Mouse (Mus musculus) lung, adult 2 months (tissue): ENCODE measurements around the gene Atad5. TPM values are rescaled to one million over a fixed set of nuclear protein-coding genes. Genes with fewer than 3 reads are reported as not detected.

ENCODE experiments used
- DNase-seq: peaks from one replicate; pipeline ENCODE4 v3.0.0; 2022
- H3K4me1 ChIP-seq: fragments of 200-500 bp; 2 replicates; pipeline ENCODE4 v1.6.1; 2011; ENCODE audit warnings: low read length; ENCODE audit not compliant: control insufficient read depth, insufficient read depth
- H3K4me3 ChIP-seq: fragments of 200-500 bp; replicated peaks from 2 replicates; pipeline ENCODE3; 2011; ENCODE audit warnings: low read depth, mild to moderate bottlenecking, control low read depth, low read length; ENCODE audit errors: extremely low read depth
- CTCF ChIP-seq: fragments of 200-500 bp; IDR thresholded peaks from 2 replicates; pipeline ENCODE4 v1.5.1; 2011; ENCODE audit warnings: mild to moderate bottlenecking, low read length, control low read depth; ENCODE audit not compliant: insufficient read depth
- POLR2A ChIP-seq: fragments of 200-500 bp; IDR thresholded peaks from 2 replicates; pipeline ENCODE4 v1.6.1; 2011; ENCODE audit warnings: low read depth, mild to moderate bottlenecking, control low read depth, low read length, borderline replicate concordance; ENCODE audit errors: extremely low read depth
- WGBS: fragments of 180-500 bp; shearing (Covaris S2); methylation state at CpG from one replicate; pipeline ENCODE4 v1.1.7; 2018; 5-methylcytosine and 5-hydroxymethylcytosine counted together
- polyA plus RNA-seq: library from polyadenylated mRNA; depleted of rRNA; stranded (reverse); fragments of >200 nt; gene quantifications from 2 replicates; pipeline ENCODE4 v1.2.3, GENCODE M21; 2012

Gene Atad5
- polyA plus RNA-seq, 1 experiment = 0.44 TPM

DNA sequence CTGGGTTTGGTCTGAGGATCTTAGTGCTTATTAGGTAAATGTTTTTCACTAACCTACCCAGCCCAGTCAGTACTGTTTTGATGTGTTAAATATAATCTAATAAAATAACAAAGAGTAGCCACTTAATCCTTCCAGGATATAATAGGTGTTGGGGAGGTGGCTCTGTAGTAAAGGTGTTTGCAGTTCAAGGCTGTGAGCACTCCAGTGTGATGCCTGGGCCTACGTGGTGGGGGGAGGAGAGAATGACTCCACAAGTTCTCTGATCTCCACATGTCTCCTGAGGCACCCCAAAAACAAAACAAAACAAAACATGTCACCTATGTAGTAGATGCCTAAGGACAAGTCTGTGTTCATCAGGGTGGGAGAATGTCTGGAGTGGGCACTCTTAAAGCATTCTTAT, 42.9 kb downstream of the Atad5 start:
- no peak for DNase-seq
- H3K4me1 ChIP-seq = no peaks in the 10 kb centered on the region
- no peak overlapping the region for H3K4me3 ChIP-seq
- no peak for TF ChIP-seq POLR2A
- no peak for TF ChIP-seq CTCF
- WGBS = 48% methylated on average over 1 of the region's 1 CpGs

DNA sequence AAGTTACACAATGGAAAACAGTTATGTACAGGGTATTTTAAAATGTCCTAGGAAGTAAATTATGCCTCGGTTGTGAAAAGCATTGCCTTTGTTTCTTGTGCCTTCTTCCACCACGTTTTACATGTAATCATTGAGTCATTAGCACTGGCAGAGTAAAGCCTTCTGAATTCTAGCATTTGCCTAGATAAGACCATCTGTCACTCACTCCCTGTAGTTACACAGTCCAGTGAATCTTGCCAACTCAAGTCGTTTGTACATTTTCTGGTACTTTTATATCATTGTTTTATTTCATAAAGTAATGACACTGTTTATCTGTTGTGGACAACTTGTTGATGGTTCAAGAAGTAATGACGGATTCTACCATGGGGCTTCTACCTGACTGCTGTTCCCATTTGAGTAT, 45.5 kb downstream of the Atad5 start:
- no peak for DNase-seq
- no peaks in the 10 kb centered on the region for H3K4me1 ChIP-seq
- WGBS = 59% methylated on average over 4 of the region's 4 CpGs
- no peak overlapping the region for H3K4me3 ChIP-seq
- TF ChIP-seq CTCF (no peak), POLR2A (no peak)

DNA sequence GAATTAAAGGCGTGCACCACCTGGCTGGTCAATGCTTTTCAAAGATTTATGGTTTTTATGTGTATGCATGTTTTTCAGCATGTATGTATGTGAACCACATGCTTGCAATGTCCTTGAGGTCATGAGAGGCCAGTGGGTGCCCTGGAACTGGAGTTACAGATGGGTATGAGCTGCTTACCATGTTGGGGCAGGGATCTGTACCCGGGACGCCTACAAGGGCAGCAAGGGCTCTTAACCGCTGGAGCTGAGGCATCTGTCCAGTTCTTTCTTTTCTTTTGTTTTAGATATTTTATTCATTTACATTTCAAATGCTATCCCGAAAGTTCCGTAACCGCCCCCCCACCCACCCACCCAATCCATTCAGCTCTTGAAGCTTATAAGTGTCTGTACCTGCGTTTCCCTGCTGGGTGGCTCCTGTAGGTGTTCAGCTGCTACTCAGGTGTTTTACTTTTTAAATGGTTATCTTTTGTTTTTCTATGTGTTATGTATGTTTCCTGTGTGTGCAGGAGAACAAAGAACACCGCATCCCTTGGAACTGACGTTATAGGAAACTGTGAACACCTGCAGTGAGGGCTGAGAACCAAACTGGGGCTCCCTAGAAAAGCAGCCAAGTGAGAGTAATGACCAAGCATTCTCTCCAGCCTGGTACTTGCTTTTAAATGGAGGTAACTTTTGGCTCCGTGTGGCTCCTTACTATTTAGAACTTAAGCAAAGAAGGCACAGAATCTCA, 46.9 kb downstream of the Atad5 start:
- 89% methylated on average over 11 of the region's 11 CpGs for WGBS
- TF ChIP-seq CTCF (no peak), POLR2A (no peak)
- DNase-seq = no peak
- Histone ChIP-seq H3K4me1 (no peaks in the 10 kb centered on the region), H3K4me3 (no peak overlapping the region)

DNA sequence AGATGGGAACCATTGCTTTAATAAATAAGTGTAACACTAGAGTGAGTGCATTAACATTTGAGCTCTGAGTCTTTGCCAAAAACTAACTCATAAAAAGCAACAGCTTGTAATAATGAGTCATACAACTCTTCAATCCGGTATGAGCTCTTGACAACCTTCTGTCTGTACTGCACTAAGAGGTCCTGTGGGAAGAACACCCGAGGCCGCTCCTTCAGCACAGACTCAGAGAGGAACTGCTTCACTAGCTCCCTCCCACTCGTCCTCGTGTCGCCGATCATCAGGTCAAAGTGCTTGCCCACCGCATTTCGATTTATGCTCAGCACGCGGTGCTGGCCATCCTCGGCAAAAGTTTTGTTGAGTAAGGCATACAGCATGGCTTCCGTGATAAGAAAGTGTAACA, 47.6 kb downstream of the Atad5 start:
- H3K4me1 ChIP-seq = peaks cover 2% of the 10 kb centered on the region; the same call in 1 of the 2 replicates
- 79% methylated on average over 13 of the region's 13 CpGs for WGBS
- H3K4me3 ChIP-seq = no peak overlapping the region
- no peak for DNase-seq
- no peak for TF ChIP-seq CTCF
- TF ChIP-seq POLR2A = no peak

DNA sequence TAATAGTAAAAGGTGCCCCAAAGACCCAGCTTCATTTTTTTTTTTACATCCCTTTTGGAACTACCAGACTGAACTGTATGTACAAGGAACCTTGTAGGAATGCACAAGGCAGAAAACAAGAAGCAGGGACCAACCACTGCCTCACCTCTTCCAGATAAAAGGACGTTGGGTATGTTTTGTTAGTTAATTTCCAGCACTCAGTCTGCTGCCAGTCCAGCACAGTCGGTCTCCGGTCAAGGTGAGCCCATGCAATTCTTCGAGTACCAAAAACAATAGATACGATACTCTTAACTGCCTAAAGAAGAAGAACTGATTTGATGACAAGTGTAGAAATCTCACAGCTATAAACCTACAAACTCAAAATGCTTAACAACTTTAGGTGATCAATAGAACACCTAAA, 48.6 kb downstream of the Atad5 start:
- no peak for TF ChIP-seq POLR2A
- no peak for DNase-seq
- peaks cover 2% of the 10 kb centered on the region; the same call in 1 of the 2 replicates for H3K4me1 ChIP-seq
- 88% methylated on average over 5 of the region's 5 CpGs for WGBS
- H3K4me3 ChIP-seq = no peak overlapping the region

DNA sequence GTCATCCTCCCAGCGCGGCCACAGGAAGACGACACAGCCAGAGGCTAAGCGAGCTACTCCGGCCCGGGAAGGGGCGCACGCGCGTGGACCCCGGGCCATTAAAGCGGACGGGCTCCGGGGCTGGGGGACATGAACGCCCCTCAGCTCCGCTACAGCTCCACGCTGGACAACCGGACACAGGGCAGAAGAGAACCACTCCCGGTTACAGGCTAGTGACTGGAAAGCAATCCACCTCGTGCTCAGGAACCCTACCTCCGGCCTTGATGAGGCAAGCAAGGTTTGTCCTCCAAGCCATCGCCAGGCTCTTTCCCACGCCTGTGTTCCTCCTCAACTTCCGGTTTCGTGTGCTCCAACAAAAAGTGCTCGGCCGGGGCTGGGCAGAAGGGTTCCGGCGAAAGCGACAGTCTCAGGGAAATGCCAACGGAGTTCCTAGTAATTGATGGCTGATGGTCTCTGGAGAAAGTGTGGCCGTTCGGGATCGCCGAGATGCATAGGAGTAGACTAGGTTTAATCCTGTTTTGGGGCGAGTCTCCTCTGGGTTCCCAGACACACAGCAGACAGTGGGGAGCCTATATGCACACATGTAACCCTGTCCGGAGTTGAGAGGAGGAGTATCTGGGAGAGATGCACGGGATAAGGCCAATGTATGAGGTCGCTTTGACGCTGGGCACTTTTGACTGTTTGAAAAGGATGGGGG, 52.8 kb downstream of the Atad5 start, which contains the start of gene Tefm:
Gene Tefm (minus strand): TSS at position 351 of the 697 bp plus-strand sequence.
- peaks cover 2% of the 10 kb centered on the region; the same call in 1 of the 2 replicates for H3K4me1 ChIP-seq
- H3K4me3 ChIP-seq = peak within 1 kb of the TSS; percentile 79
- no peak for TF ChIP-seq CTCF
- TF ChIP-seq POLR2A = peak; percentile 89; the same call in 1 of the 2 replicates
- peak; percentile 84 for DNase-seq
- under 1% methylated on average over 40 of the region's 40 CpGs for WGBS

DNA sequence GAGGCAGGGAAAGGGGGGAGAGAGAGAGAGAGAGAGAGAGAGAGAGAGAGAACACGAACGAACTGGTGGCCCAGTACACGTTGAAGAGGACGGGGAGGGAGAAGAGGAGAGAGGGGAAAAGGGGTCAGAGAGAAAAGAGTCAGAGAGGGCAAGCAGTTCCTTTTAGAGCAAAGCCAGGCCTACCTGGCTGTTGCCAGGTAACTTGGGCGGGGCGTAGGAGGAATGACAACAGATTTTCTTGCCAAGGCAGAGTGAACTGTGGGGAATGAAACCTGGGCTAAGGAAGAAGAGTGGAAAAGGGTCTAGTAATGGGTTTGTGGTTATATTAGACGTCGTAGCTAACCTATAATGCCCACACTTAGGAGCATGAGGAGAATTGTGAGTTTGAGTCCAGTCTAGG, 53.7 kb downstream of the Atad5 start:
- WGBS = 38% methylated on average over 8 of the region's 8 CpGs
- Histone ChIP-seq H3K4me1 (peaks cover 2% of the 10 kb centered on the region; the same call in 1 of the 2 replicates), H3K4me3 (no peak overlapping the region)
- no peak for TF ChIP-seq POLR2A
- DNase-seq = no peak

DNA sequence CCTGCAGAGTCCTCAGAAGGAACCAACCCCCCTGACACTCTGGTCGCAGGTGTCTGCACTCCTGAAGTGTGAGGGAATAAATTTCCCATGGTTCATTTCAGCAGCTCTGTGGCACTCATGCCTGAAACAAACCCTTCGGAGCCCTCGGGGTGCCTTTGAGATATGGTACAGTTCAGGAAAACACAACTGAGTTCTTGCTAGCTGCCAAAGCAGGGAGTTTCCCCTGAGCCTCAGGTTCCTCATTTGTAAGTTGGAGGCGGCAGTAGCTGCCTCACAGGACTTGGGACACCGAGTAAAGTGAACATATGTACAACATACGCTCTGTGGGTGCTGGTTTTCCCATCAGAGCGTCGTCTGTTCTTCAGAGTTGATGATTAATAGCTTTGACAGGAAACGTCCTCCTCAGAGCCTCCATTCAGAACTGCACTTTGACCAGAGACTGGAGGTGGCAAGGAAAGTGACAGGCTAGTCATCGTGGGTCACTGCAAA, 56.6 kb downstream of the Atad5 start:
- no peak for TF ChIP-seq POLR2A
- no peak for TF ChIP-seq CTCF
- Histone ChIP-seq H3K4me1 (peaks cover 2% of the 10 kb centered on the region; the same call in 1 of the 2 replicates), H3K4me3 (no peak overlapping the region)
- DNase-seq = no peak
- 23% methylated on average over 10 of the region's 10 CpGs for WGBS

DNA sequence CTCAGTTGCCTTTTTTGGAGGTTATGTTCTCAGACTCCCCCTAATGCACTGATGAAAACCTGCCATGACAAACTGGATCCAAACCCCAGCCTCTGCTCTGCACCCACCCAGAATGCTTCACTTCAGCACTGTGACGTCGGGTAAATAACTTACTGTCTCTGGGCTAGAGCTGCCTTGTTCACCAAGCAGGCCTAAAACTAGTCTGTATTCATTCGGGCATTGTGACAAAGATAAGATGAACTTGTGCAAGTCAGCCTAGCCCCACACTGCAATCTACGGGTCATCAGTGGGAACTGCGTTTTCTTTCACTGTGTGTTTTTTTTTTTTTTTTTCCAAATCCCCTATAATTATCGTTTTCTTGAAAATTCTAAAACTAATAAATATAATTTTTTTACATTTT, 58.5 kb downstream of the Atad5 start:
- DNase-seq = no peak
- WGBS = 56% methylated on average over 6 of the region's 6 CpGs
- no peaks in the 10 kb centered on the region; the same call in 1 of the 2 replicates for H3K4me1 ChIP-seq
- H3K4me3 ChIP-seq = no peak overlapping the region
- TF ChIP-seq POLR2A = no peak
- no peak for TF ChIP-seq CTCF
